Mouse (Mus musculus) cerebellum, adult 9-11 months (tissue): ENCODE data around the gene Prss3.
"Not testable (repeated sequence)": the region's sequence is repeated elsewhere in the genome, so short reads cannot be mapped to it uniquely, and the experiment has no call there.

Experiments
- DNase-seq: peaks from one replicate; pipeline ENCODE4 v3.0.0; 2022

Prss3 gene

GRCm38 (mm10) chr6:41377578-41377977 lies at the start of gene Prss3:
Gene Prss3, minus strand, starts transcription at chr6:41377678.
- DNase-seq: not testable (repeated sequence)

- not testable (repeated sequence) for DNase-seq
Observed at GRCm38 (mm10) chr6:41392056-41392455, 14.6 kb upstream of the Prss3 start, which contains the start of gene Gm5771. Gene Gm5771, plus strand, starts transcription at chr6:41392356.

- DNase-seq: not testable (repeated sequence)
Observed at GRCm38 (mm10) chr6:41391640-41392039, 14.2 kb upstream of the Prss3 start.

GRCm38 (mm10) chr6:41386781-41387180 lies 9.3 kb upstream of the Prss3 start:
- DNase-seq: no peak

GRCm38 (mm10) chr6:41373772-41374171 lies 3.7 kb downstream of the Prss3 start:
- DNase-seq: not testable (repeated sequence)

- DNase-seq: no peak
Observed at GRCm38 (mm10) chr6:41353932-41354331, 23.5 kb downstream of the Prss3 start, which contains the start of gene Try10. Gene Try10, plus strand, starts transcription at chr6:41354105.
